Mouse (Mus musculus): ENCODE results near the gene Slc16a3. TPM values are rescaled to one million over a fixed set of nuclear protein-coding genes. Genes with fewer than 3 reads are reported as not detected.

Gene Slc16a3
- polyA plus RNA-seq (2017; shearing (Covaris generic)): 1 to 10 TPM; 3.8 to 4.0 TPM

- no peak for ATAC-seq
Observed at GRCm38 (mm10) chr11:120948328-120948727, at the start of gene Slc16a3. Gene Slc16a3 (plus strand): TSS chr11:120948480.

DNA sequence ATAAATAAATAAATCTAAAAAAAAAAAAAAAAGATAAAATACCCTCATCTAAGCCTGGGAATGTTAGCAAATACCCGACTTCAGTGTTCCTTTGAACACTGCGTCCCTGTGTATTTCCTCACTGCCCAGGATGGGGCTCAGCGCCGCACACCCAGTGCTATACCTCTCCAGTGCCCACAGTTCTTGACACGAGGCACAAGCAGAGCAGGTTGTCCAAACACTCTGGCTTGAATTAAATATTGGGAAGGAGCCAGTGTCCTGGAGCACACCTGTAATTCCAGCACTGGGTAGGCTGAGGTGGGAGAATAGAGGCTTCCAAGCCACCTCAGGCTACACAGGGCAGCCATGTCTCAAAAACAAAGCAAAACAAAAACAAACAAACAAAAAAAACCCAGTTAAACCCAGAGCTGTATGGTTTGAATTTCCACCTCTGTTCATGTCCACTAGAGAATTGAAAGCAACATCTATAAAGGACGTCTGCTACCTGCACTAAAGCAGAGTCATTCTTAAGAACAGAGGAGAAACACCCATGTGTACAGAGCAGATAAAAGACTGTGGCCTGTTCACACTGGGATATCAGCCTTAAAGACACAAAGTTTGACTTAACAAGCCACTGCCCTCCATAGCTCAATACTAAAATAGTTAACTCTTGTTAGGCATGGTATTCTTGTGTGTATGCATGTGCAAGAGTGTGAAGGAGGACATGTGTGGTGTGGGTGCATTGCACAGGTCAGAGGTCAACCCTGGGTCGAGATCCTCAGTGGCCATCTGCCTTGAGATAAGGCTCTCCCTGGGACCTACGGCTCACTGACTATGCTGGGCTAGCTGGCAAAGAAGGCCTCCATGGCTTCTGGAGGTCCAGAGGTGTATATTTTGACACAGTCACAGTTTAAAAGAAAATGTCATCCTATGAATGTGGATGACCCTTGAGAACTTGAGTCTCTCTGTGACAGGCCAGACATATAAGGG lies 47.7 kb upstream of the Slc16a3 start:
- no peak for ATAC-seq

- no peak for ATAC-seq
Observed at GRCm38 (mm10) chr11:120901729-120902486, 46.4 kb upstream of the Slc16a3 start.

DNA sequence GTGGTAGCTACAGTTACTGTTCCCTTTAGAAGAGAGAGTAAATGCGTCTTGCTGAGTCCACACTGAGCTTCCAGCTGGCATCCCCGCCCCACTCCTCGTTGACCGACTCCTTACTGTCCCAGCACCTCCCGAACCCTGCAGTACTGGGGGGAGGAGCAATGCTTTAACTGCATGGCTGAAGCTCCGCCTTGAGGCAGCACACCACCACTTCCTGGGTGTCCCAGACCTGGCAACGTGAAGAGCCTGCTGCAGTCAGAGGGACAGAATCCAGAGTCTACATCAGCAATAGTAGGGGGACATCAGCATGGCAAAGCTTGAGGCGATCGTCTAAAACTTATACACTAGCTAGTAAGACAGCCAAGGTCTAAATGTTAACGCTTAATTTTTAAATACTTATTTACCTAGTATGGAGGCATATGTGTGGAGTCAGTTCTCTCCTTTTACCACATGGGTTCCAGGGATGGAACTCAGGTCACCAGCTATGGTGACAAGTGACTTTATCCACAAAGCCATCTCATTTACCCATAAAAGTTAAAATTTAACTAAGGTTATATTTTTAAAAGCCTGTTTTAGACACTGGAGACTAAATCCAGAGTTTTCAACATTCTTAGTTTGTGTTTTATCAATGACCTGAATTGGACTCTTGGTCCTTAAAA lies 45.7 kb upstream of the Slc16a3 start:
- no peak for ATAC-seq

- no peak for ATAC-seq
Observed at GRCm38 (mm10) chr11:120903159-120903850, 45.0 kb upstream of the Slc16a3 start.

DNA sequence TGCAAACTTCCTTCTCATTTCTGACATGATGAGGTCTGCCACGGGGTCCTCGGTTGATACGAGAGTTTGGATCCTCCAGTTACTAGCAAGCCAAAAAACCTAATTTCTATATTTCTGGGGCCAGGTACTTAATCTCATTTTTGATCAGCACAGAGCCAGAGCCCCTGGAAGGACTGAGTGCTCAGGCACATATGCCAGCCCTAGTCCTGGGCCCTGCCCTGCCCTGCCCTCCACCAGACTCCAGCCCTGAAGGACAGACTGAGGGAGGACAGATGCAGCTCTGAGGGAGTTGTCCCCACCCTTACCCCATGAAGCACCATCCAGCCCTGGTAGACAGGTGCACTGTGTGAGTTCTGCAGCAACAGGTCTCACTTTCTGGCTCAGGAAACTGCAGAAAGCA lies 43.7 kb upstream of the Slc16a3 start:
- ATAC-seq: no peak

DNA sequence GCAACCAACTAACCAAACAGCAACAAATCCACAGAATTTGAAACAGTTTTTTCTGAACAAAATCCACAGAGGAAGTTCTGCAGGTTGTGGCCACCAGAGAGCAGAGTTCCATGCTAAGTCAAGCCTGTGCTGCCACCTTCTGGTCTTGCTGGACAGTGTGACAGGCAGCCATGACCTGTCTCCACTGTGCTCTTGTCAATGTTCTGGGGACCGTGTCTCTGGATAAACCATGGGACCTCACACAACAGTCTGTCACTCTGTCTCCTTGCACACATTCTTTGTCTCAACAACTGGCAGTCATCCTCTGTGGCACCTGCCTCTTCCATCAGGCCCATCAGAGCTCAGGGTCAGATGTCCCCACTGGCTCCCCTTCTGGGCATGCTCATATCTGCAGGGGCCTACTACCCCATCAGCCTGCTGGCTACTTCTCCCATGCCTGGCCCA lies 42.8 kb upstream of the Slc16a3 start:
- peak; percentile 82 for ATAC-seq

DNA sequence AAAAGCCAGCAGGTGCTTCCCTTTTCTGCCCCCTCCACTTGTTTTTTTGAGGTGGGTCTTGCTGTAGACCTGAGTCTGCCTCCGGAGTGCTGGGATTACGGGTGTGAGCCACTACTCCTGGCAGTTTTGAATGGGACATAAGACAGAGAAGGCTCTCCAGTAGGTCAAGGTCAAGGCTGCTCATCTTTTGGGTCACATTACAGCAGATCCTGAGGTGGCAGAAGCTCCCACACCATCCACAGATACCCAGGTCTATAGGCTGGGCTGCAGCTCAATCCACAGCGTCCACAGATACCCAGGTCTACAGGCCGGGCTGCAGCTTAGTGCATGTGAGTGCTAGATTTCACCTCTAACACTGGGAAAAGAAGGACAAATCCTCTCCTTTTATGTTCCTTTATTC lies 34.5 kb upstream of the Slc16a3 start:
- ATAC-seq: no peak

GRCm38 (mm10) chr11:120916477-120916876 lies 31.8 kb upstream of the Slc16a3 start:
- peak; percentile 90 for ATAC-seq

GRCm38 (mm10) chr11:120917756-120918155 lies 30.5 kb upstream of the Slc16a3 start:
- ATAC-seq: no peak

- ATAC-seq: no peak
Observed at GRCm38 (mm10) chr11:120922528-120922927, 25.8 kb upstream of the Slc16a3 start.

DNA sequence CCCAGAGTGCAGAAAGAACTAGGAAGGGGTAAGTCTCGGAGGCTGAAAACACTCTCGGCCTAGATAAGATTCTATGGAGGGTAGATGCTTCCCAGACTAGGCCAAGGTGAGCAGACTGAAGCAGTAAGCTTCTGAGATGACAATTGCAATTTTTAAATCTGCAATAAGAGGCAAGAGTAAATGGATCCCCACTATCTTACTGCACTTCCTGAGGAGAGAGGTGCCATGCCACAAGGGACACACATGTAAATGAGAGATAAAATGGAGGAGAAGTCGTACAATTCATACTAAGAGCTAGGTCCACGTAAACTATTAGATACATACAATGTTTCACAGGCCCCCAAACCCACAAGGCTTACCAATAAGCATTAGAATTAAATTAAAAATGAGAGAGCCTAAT lies 19.8 kb upstream of the Slc16a3 start:
- no peak for ATAC-seq

DNA sequence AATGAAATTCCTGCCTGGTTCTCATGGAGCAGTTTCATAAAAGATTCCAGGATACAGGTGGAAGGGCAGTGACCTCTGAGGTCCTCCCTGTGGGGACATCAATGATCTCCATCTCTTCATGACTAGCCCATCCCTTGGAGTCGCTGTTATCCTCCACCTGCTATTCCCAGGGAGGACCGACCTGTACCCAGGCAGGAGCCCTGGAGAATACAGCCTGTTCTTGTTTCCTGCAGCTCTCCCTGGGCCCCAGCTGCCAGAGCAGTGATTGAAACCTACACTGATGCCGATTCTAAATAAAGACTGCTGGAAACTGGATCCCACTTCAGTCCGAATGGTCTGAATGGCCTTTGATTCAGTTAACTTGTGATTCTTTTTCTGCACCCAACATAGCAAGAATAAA lies 16.8 kb upstream of the Slc16a3 start:
- ATAC-seq: no peak

DNA sequence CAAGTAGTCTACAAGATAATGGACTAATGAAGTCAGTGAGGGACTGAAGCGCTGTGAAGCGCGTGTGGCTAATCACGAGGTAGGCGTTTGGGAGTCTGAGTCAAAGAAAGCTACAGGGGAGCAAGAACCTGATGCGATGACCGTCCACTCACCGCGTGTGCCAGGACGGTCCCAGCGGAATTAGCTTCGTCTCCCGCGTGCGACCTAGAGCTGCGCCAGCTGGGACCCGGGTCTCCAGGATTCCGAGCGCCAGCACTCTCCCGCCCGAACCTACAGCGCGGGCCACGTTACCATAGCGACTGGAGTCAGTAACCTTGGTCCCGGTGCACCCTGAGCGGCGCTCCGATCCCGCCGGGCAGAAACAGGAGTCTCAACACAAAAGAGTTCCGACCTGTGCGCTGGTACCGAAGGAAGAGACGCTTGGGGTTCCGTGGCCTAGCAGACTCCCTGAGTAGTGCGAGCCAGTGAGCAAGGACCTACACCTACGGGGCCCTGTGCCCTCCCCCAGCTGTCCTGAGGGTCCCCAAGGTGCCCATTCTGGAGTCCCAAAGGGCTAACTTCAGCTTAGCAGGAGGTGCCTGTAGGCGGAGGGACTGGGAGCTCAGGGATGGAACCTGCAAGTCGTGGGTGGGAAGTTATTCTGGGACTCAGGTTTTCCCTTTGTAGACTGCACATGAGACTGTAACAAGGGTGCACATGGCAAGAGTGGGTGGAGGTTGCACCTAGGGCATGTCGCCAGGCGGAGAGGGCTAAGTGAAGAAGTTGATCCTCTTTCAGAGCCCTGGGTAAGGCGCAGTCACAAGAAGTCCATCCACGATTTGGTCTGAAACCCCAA lies 15.5 kb upstream of the Slc16a3 start, which contains the start of gene Ccdc57:
Gene Ccdc57 (minus strand): TSS at position 309 of the 835 bp plus-strand sequence.
- ATAC-seq: peak; percentile 78

- no peak for ATAC-seq
Observed at GRCm38 (mm10) chr11:120937976-120938375, 10.3 kb upstream of the Slc16a3 start.

- no peak for ATAC-seq
Observed at GRCm38 (mm10) chr11:120938795-120939194, 9.5 kb upstream of the Slc16a3 start.

DNA sequence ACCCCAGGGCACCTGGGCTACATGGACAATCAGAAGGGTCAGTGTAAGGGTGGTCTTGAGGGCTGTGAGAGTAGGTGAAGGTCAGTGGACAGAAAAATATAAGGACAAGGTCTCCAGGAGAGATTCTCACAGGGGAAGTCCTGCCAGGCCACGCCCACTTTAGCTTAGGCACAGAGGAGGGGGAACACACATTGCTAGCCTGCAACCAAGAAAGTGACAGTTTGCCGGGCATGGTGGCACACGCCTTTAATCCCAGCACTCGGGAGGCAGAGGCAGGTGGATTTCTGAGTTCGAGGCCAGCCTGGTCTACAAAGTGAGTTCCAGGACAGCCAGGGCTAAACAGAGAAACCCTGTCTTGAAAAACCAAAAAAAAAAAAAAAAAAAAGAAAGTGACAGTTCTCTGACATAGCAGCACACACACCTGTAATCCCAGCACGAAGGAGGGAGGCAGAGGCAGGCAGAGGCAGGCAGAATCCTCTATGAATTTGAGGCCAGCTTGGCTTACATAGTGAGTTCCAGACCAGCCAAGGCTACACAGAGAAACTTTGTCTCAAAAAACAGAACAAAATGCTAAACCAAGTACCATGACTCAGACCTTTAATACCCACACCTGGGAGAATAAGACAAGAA lies 8.5 kb upstream of the Slc16a3 start:
- ATAC-seq: no peak

DNA sequence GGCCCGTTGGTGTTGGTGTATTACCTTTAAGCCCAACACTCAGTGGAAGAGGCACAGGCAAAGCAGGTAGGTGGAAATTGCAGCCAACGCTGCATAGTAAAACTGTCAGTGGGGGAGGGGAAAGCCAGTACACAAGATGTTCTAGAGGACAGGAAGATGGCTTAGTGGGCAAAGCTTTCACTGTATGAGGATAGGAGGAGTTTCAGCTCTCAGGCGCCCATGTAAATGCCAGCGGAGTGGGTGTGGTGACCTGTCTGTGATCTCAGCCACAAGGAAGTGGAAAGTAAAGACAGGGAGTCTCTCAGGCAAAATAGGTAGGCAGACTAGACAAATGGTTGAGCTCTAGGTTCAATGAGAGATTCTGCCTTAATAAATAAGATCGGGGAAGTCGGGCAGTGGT lies 7.3 kb upstream of the Slc16a3 start:
- peak; percentile 77 for ATAC-seq

- no peak for ATAC-seq
Observed at GRCm38 (mm10) chr11:120945266-120945665, 3.0 kb upstream of the Slc16a3 start.

GRCm38 (mm10) chr11:120945926-120946325 lies 2.4 kb upstream of the Slc16a3 start:
- ATAC-seq: no peak
